Mouse (Mus musculus): ENCODE data around the gene Ap1m1. TPM values are rescaled to one million over a fixed set of nuclear protein-coding genes. Genes with fewer than 3 reads are reported as not detected.

Ap1m1 gene
- total RNA-seq, 1 experiment: 21.2 TPM

- H3K9ac ChIP-seq (ENCODE audit: insufficient read depth, low read depth, low read length, poor library complexity, severe bottlenecking): peak overlapping the region; percentile 70
- peak overlapping the region; percentile 83 for H3K27ac ChIP-seq (ENCODE audit: insufficient read depth, low read depth, low read length, poor library complexity, severe bottlenecking)
- no peaks in the 10 kb centered on the region; the same call in 1 of the 2 replicates for H3K36me3 ChIP-seq (ENCODE audit: control insufficient read depth, insufficient read depth, low read length, poor library complexity, severe bottlenecking)
- H3K4me3 ChIP-seq (ENCODE audit: insufficient read depth in 1 of 2, low read depth in 1 of 2, low read length in 2 of 2, poor library complexity in 1 of 2, severe bottlenecking in 1 of 2): peak overlapping the region; percentile 51 to 56
- peaks cover 10 to 21% of the 10 kb centered on the region in 2 experiments for H3K4me1 ChIP-seq (ENCODE audit: control insufficient read depth in 2 of 2, insufficient read depth in 2 of 2, low read length in 2 of 2, poor library complexity in 1 of 2)
- TF ChIP-seq HCFC1 (IDR thresholded peaks at IDR 0.05; ENCODE audit: borderline replicate concordance, insufficient read depth, low read length) (no peak), CHD2 (IDR thresholded peaks at IDR 0.05; ENCODE audit: low read depth, low read length) (no peak)
- no peak for DNase-seq (ENCODE audit: low read depth, low spot score)
- in situ Hi-C loops (cut with MboI; ENCODE audit: low sequenced_read_pairs in 2 of 2, unreplicated experiment in 2 of 2): no loop called here
- H3K9me3 ChIP-seq (ENCODE audit: control insufficient read depth, insufficient read depth, low read depth, low read length): no peaks in the 10 kb centered on the region
Measured at GRCm38 (mm10) chr8:72271051-72271660, 31.3 kb downstream of the Ap1m1 start.

GRCm38 (mm10) chr8:72271691-72272090 lies 31.9 kb downstream of the Ap1m1 start:
- TF ChIP-seq HCFC1 (IDR thresholded peaks at IDR 0.05; ENCODE audit: borderline replicate concordance, insufficient read depth, low read length): no peak
- TF ChIP-seq ZNF384 (IDR thresholded peaks at IDR 0.05; ENCODE audit: low read depth, low read length): no peak
- no peak for TF ChIP-seq CHD2 (IDR thresholded peaks at IDR 0.05; ENCODE audit: low read depth, low read length)
- no peak for TF ChIP-seq ZC3H11A (IDR thresholded peaks at IDR 0.05; ENCODE audit: borderline replicate concordance, low read depth, low read length)
- TF ChIP-seq MAFK (IDR thresholded peaks at IDR 0.05; ENCODE audit: insufficient read depth, low read depth, low read length): no peak
- in situ Hi-C loops (cut with MboI; ENCODE audit: low sequenced_read_pairs in 2 of 2, unreplicated experiment in 2 of 2): no loop called here
- DNase-seq (ENCODE audit: low read depth, low spot score): no peak
- Histone ChIP-seq H3K4me3 (ENCODE audit: insufficient read depth in 1 of 2, low read depth in 1 of 2, low read length in 2 of 2, poor library complexity in 1 of 2, severe bottlenecking in 1 of 2) (peak overlapping the region in 1 of 2 experiments; percentile 34; a peak in 2 of 4 replicates), H3K9ac (ENCODE audit: insufficient read depth, low read depth, low read length, poor library complexity, severe bottlenecking) (peak overlapping the region; percentile 0; the same call in 1 of the 2 replicates), H3K36me3 (ENCODE audit: control insufficient read depth, insufficient read depth, low read length, poor library complexity, severe bottlenecking) (no peaks in the 10 kb centered on the region; the same call in 1 of the 2 replicates), H3K9me3 (ENCODE audit: control insufficient read depth, insufficient read depth, low read depth, low read length) (no peaks in the 10 kb centered on the region), H3K4me1 (ENCODE audit: control insufficient read depth in 2 of 2, insufficient read depth in 2 of 2, low read length in 2 of 2, poor library complexity in 1 of 2) (peaks cover 10 to 21% of the 10 kb centered on the region in 2 experiments), H3K27ac (ENCODE audit: insufficient read depth, low read depth, low read length, poor library complexity, severe bottlenecking) (peak overlapping the region; percentile 78)

- H3K4me3 ChIP-seq (ENCODE audit: insufficient read depth in 1 of 2, low read depth in 1 of 2, low read length in 2 of 2, poor library complexity in 1 of 2, severe bottlenecking in 1 of 2): no peak overlapping the region
- in situ Hi-C loops (cut with MboI; ENCODE audit: low sequenced_read_pairs in 2 of 2, unreplicated experiment in 2 of 2): no loop called here
- no peaks in the 10 kb centered on the region; the same call in 1 of the 2 replicates for H3K36me3 ChIP-seq (ENCODE audit: control insufficient read depth, insufficient read depth, low read length, poor library complexity, severe bottlenecking)
- H3K4me1 ChIP-seq (ENCODE audit: control insufficient read depth in 2 of 2, insufficient read depth in 2 of 2, low read length in 2 of 2, poor library complexity in 1 of 2): peaks cover 10 to 21% of the 10 kb centered on the region in 2 experiments
- H3K9me3 ChIP-seq (ENCODE audit: control insufficient read depth, insufficient read depth, low read depth, low read length): no peaks in the 10 kb centered on the region
- H3K9ac ChIP-seq (ENCODE audit: insufficient read depth, low read depth, low read length, poor library complexity, severe bottlenecking): no peak overlapping the region; the same call in 1 of the 2 replicates
- TF ChIP-seq ZNF384 (IDR thresholded peaks at IDR 0.05; ENCODE audit: low read depth, low read length) (no peak), CHD2 (IDR thresholded peaks at IDR 0.05; ENCODE audit: low read depth, low read length) (no peak), ZC3H11A (IDR thresholded peaks at IDR 0.05; ENCODE audit: borderline replicate concordance, low read depth, low read length) (no peak), MAFK (IDR thresholded peaks at IDR 0.05; ENCODE audit: insufficient read depth, low read depth, low read length) (no peak), HCFC1 (IDR thresholded peaks at IDR 0.05; ENCODE audit: borderline replicate concordance, insufficient read depth, low read length) (no peak)
- peak overlapping the region; percentile 78; the same call in 1 of the 2 replicates for H3K27ac ChIP-seq (ENCODE audit: insufficient read depth, low read depth, low read length, poor library complexity, severe bottlenecking)
- DNase-seq (ENCODE audit: low read depth, low spot score): peak; percentile 72
Measured at GRCm38 (mm10) chr8:72272361-72272760, 32.5 kb downstream of the Ap1m1 start.

- in situ Hi-C loops (cut with MboI; ENCODE audit: low sequenced_read_pairs in 2 of 2, unreplicated experiment in 2 of 2): no loop called here
- Histone ChIP-seq H3K9ac (ENCODE audit: insufficient read depth, low read depth, low read length, poor library complexity, severe bottlenecking) (no peak overlapping the region), H3K36me3 (ENCODE audit: control insufficient read depth, insufficient read depth, low read length, poor library complexity, severe bottlenecking) (no peaks in the 10 kb centered on the region; the same call in 1 of the 2 replicates), H3K4me3 (ENCODE audit: insufficient read depth in 1 of 2, low read depth in 1 of 2, low read length in 2 of 2, poor library complexity in 1 of 2, severe bottlenecking in 1 of 2) (no peak overlapping the region), H3K9me3 (ENCODE audit: control insufficient read depth, insufficient read depth, low read depth, low read length) (no peaks in the 10 kb centered on the region), H3K27ac (ENCODE audit: insufficient read depth, low read depth, low read length, poor library complexity, severe bottlenecking) (no peak overlapping the region), H3K4me1 (ENCODE audit: control insufficient read depth in 2 of 2, insufficient read depth in 2 of 2, low read length in 2 of 2, poor library complexity in 1 of 2) (peaks cover 8 to 19% of the 10 kb centered on the region in 2 experiments; a peak in 3 of 4 replicates)
- DNase-seq (ENCODE audit: low read depth, low spot score): no peak
- TF ChIP-seq MAFK (IDR thresholded peaks at IDR 0.05; ENCODE audit: insufficient read depth, low read depth, low read length): no peak
- no peak for TF ChIP-seq ZC3H11A (IDR thresholded peaks at IDR 0.05; ENCODE audit: borderline replicate concordance, low read depth, low read length)
- TF ChIP-seq HCFC1 (IDR thresholded peaks at IDR 0.05; ENCODE audit: borderline replicate concordance, insufficient read depth, low read length): no peak
- TF ChIP-seq ZNF384 (IDR thresholded peaks at IDR 0.05; ENCODE audit: low read depth, low read length): no peak
- TF ChIP-seq CHD2 (IDR thresholded peaks at IDR 0.05; ENCODE audit: low read depth, low read length): no peak
Measured at GRCm38 (mm10) chr8:72273111-72273770, 33.4 kb downstream of the Ap1m1 start.
